Mouse (Mus musculus) heart, adult 11 months (tissue): ENCODE results near the gene Tppp2.

Source experiments
- DNase-seq: peaks from one replicate; pipeline ENCODE4 v3.0.0; 2022

Tppp2 gene

DNA sequence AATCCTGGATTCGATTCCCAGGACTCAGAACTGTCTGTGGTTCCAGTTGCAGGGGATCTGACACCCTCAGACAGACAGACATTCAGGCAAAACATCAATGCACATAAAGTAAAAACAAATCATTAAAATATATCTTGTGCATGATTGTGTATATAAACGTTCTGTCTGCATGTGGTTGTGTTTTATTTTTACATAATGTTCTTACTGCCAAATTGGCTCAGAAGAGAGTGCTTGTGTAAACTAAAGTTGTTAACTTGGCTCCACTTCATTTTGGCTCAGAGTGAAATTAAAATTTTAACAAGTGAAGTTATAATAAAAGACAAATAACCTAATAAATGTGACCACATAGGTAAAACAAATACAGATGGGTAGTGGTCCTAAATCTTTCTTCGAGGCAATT is 49.2 kb downstream of the Tppp2 start:
- no peak for DNase-seq
